Mouse (Mus musculus): ENCODE measurements around the gene Igfbp7. TPM values are rescaled to one million over a fixed set of nuclear protein-coding genes. Genes with fewer than 3 reads are reported as not detected.

Igfbp7 gene
- total RNA-seq, 1 experiment from 2014 or later = 0.47 TPM

GRCm38 (mm10) chr5:77301296-77301903 is 106.4 kb downstream of the Igfbp7 start:
- no peak for ATAC-seq (ENCODE audit: extremely low read depth, insufficient number of reproducible peaks, low FRiP score, poor library complexity, severe bottlenecking)

DNA sequence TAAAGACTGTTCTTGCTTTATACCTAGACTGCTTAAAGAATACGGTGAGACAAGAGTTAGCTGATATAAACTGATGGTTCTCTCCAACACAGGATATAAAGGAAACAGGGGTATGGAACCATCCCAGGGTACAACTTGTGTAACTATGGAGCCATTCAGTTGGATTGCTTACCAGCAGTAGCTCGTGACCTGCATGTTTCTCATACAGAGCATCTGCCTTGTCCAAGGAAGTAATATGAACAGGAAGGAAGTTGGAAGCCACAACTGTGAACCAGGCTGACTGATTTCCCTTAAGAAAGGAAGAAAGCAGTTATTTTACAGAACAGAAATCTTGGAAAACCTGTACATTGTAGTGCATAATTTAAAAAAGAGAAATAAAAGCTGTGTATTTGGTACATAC is 108.4 kb downstream of the Igfbp7 start:
- ATAC-seq (ENCODE audit: extremely low read depth, insufficient number of reproducible peaks, low FRiP score, poor library complexity, severe bottlenecking) = no peak

Other genes with a start within 250 kb of the Igfbp7 start
- gene Spink2, start 196.6 kb downstream of the Igfbp7 start, total RNA-seq (2017) = not detected in 2 replicates
- gene Rest, start 142.6 kb downstream of the Igfbp7 start, total RNA-seq (2017) = 62.9 and 70.3 TPM in 2 replicates
- gene Noa1, start 98.0 kb downstream of the Igfbp7 start, total RNA-seq (2017) = 5.5 and 5.8 TPM in 2 replicates
- 97.9 and 120 TPM in 2 replicates for gene Polr2b, start 97.9 kb downstream of the Igfbp7 start, total RNA-seq (2017)

Measured in neutrophil, adult 5-6 weeks (primary cell).